Mouse (Mus musculus) limb, embryonic 13.5 days (tissue): ENCODE measurements around the gene Dapk1. TPM values are rescaled to one million over a fixed set of nuclear protein-coding genes. Genes with fewer than 3 reads are reported as not detected.

Experiments used
- ATAC-seq: fragments of 200-750 bp; cut with Nextera tagmentation; 2 replicates; pipeline ENCODE4 v1.8.0; 2017; ENCODE audit warnings: low read depth, moderate number of reproducible peaks, moderate TSS enrichment; ENCODE audit not compliant: low FRiP score
- H3K27ac ChIP-seq: fragments of 300-500 bp; sonication (generic); 2 replicates; pipeline ENCODE4 v1.5.1; 2015; ENCODE audit warnings: inconsistent platforms, mild to moderate bottlenecking, moderate library complexity
- H3K27me3 ChIP-seq: fragments of 300-500 bp; sonication (generic); 2 replicates; pipeline ENCODE4 v1.6.1; 2015; ENCODE audit warnings: mild to moderate bottlenecking, inconsistent platforms
- H3K36me3 ChIP-seq: fragments of 300-500 bp; sonication (generic); 2 replicates; pipeline ENCODE4 v1.6.1; 2015; ENCODE audit warnings: inconsistent platforms, mild to moderate bottlenecking, moderate library complexity
- H3K4me1 ChIP-seq: fragments of 300-500 bp; sonication (generic); 2 replicates; pipeline ENCODE4 v1.6.1; 2015; ENCODE audit warnings: inconsistent platforms
- H3K4me2 ChIP-seq: fragments of 300-500 bp; sonication (generic); replicated peaks from 2 replicates; pipeline ENCODE4 v1.6.1; 2015; ENCODE audit warnings: inconsistent platforms, mild to moderate bottlenecking, moderate library complexity
- H3K4me3 ChIP-seq: fragments of 300-500 bp; sonication (generic); 2 replicates; pipeline ENCODE4 v1.5.1; 2015; ENCODE audit warnings: moderate library complexity, mild to moderate bottlenecking, inconsistent platforms
- H3K9ac ChIP-seq: fragments of 300-500 bp; sonication (generic); 2 replicates; pipeline ENCODE4 v1.6.1; 2015; ENCODE audit warnings: mild to moderate bottlenecking, inconsistent platforms
- H3K9me3 ChIP-seq: fragments of 300-500 bp; sonication (generic); 2 replicates; pipeline ENCODE4 v1.6.1; 2016; ENCODE audit warnings: inconsistent platforms
- WGBS: fragments of 180-500 bp; shearing (Covaris S2); methylation state at CpG from one replicate; pipeline ENCODE4 v1.1.7; 2015; 5-methylcytosine and 5-hydroxymethylcytosine counted together
- polyA plus RNA-seq: library from polyadenylated mRNA; unstranded; fragments of >200 nt; fragmentation: Nextera tagmentation; extraction: Ambion mirVana; gene quantifications from 2 replicates; pipeline ENCODE4 v1.2.1, GENCODE M21; 2015

The Dapk1 gene
- polyA plus RNA-seq, 1 experiment from 2014 or later: 23.0 TPM

GRCm38 (mm10) chr13:60685216-60685615 is 83.5 kb downstream of the Dapk1 start:
- no peaks in the 10 kb centered on the region for H3K9me3 ChIP-seq
- no peak overlapping the region for H3K4me2 ChIP-seq
- 84% methylated on average over 6 of the region's 6 CpGs for WGBS
- no peak for ATAC-seq
- no peak overlapping the region for H3K9ac ChIP-seq
- H3K4me1 ChIP-seq: peaks cover 64% of the 10 kb centered on the region
- H3K27ac ChIP-seq: no peak overlapping the region
- no peak overlapping the region for H3K4me3 ChIP-seq
- 0 out of 2 replicates have a peak, but pooled peaks cover 3% of the 10 kb centered on the region for H3K36me3 ChIP-seq
- H3K27me3 ChIP-seq: no peaks in the 10 kb centered on the region

- Histone ChIP-seq H3K36me3 (0 out of 2 replicates have a peak, but pooled peaks cover 3% of the 10 kb centered on the region), H3K4me2 (no peak overlapping the region), H3K27me3 (no peaks in the 10 kb centered on the region), H3K9me3 (no peaks in the 10 kb centered on the region), H3K4me1 (peaks cover 64% of the 10 kb centered on the region), H3K27ac (no peak overlapping the region), H3K9ac (no peak overlapping the region), H3K4me3 (no peak overlapping the region)
- 49% methylated on average over 12 of the region's 12 CpGs for WGBS
- ATAC-seq: no peak
Observed at GRCm38 (mm10) chr13:60686024-60686663, 84.4 kb downstream of the Dapk1 start.

DNA sequence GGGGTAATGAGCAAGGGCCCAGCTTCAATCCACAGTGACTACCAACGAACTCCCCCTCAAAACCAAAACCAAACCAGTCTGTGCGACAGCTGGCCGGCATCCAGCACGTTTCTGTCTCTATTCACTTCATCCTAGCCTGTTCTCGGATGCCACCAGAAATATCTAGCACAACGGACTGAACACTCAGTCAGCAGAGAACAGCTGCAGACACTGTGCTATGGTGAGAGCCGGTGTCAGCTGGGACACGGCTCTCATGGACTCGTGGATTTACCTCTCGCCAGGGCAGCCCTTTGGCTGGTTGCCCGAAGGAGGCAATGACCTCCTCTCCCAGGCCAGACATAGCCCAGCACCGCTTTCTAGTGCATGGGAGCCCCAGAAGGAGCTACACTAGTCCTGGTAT is 85.2 kb downstream of the Dapk1 start:
- Histone ChIP-seq H3K4me1 (peaks cover 64% of the 10 kb centered on the region), H3K27ac (no peak overlapping the region), H3K9me3 (peaks cover 1% of the 10 kb centered on the region; the same call in 1 of the 2 replicates), H3K4me3 (no peak overlapping the region), H3K4me2 (no peak overlapping the region), H3K36me3 (peaks cover 4% of the 10 kb centered on the region; the same call in 1 of the 2 replicates), H3K27me3 (no peaks in the 10 kb centered on the region), H3K9ac (no peak overlapping the region)
- WGBS: 72% methylated on average over 12 of the region's 12 CpGs
- 0 out of 2 replicates have a peak, but pooled peaks have one; percentile 26 for ATAC-seq

- Histone ChIP-seq H3K9me3 (peaks cover 6% of the 10 kb centered on the region; the same call in 1 of the 2 replicates), H3K4me3 (no peak overlapping the region), H3K9ac (no peak overlapping the region), H3K4me2 (no peak overlapping the region), H3K36me3 (peaks cover 5% of the 10 kb centered on the region; the same call in 1 of the 2 replicates), H3K27ac (no peak overlapping the region; the same call in 1 of the 2 replicates), H3K27me3 (no peaks in the 10 kb centered on the region), H3K4me1 (peaks cover 64% of the 10 kb centered on the region)
- WGBS: 84% methylated on average over 4 of the region's 4 CpGs
- no peak for ATAC-seq
Observed at GRCm38 (mm10) chr13:60687462-60687861, 85.7 kb downstream of the Dapk1 start.

DNA sequence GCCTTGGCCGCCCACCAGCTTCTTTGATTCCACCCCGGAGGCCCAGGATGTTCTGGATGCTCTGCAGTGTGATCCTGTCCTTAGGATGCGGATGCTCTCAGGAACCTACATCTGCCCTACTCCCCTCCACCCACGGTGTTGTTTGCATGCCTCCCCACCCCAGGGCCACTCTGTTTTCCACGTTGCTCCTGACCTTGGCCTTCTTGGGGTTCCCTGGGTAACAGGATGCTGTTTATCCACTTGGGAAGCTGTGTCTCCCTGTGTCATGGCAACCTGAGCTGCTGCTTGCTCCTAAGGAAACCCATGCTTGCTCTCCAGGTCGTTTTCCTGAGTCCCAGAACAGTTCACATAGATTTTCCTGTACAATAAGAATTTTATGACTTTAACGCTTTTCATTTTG is 86.1 kb downstream of the Dapk1 start:
- Histone ChIP-seq H3K4me1 (peaks cover 64% of the 10 kb centered on the region), H3K4me2 (no peak overlapping the region), H3K27me3 (no peaks in the 10 kb centered on the region), H3K27ac (no peak overlapping the region; the same call in 1 of the 2 replicates), H3K36me3 (peaks cover 2% of the 10 kb centered on the region; the same call in 1 of the 2 replicates), H3K9ac (no peak overlapping the region), H3K4me3 (no peak overlapping the region), H3K9me3 (peaks cover 6% of the 10 kb centered on the region; the same call in 1 of the 2 replicates)
- ATAC-seq: no peak
- 61% methylated on average over 7 of the region's 7 CpGs for WGBS

GRCm38 (mm10) chr13:60690921-60691320 is 89.2 kb downstream of the Dapk1 start:
- Histone ChIP-seq H3K9ac (no peak overlapping the region), H3K27me3 (no peaks in the 10 kb centered on the region), H3K36me3 (peaks cover 2% of the 10 kb centered on the region; the same call in 1 of the 2 replicates), H3K9me3 (peaks cover 6% of the 10 kb centered on the region; the same call in 1 of the 2 replicates), H3K4me3 (no peak overlapping the region), H3K27ac (no peak overlapping the region), H3K4me2 (no peak overlapping the region), H3K4me1 (peaks cover 44% of the 10 kb centered on the region)
- ATAC-seq: no peak
- 87% methylated on average over 2 of the region's 2 CpGs for whole genome bisulfite sequencing

DNA sequence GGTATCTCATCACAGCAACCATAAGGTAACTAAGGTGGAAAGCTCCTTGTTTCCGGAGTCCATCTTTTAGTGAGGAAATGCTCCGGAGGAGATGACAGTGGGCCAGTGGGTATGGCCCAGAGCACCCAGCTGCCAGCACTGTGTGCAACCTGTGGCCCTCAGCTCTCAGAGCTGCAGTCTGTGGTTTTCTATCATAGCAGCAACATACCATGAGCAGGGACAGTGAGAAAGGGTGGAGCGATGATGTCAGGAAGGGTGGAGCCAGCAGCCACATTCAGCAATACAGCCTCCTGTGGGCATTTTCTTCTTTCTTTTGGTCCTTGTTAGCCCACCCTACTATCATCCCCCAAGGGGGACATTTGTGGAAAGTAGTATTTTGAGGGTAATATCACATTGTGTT is 90.2 kb downstream of the Dapk1 start:
- 99% methylated on average over 3 of the region's 3 CpGs for WGBS
- H3K4me1 ChIP-seq: peaks cover 34% of the 10 kb centered on the region
- no peak overlapping the region for H3K9ac ChIP-seq
- peaks cover 7% of the 10 kb centered on the region for H3K36me3 ChIP-seq
- H3K27ac ChIP-seq: no peak overlapping the region
- ATAC-seq: no peak
- H3K9me3 ChIP-seq: peaks cover 6% of the 10 kb centered on the region; the same call in 1 of the 2 replicates
- H3K4me2 ChIP-seq: no peak overlapping the region
- no peak overlapping the region for H3K4me3 ChIP-seq
- H3K27me3 ChIP-seq: no peaks in the 10 kb centered on the region

DNA sequence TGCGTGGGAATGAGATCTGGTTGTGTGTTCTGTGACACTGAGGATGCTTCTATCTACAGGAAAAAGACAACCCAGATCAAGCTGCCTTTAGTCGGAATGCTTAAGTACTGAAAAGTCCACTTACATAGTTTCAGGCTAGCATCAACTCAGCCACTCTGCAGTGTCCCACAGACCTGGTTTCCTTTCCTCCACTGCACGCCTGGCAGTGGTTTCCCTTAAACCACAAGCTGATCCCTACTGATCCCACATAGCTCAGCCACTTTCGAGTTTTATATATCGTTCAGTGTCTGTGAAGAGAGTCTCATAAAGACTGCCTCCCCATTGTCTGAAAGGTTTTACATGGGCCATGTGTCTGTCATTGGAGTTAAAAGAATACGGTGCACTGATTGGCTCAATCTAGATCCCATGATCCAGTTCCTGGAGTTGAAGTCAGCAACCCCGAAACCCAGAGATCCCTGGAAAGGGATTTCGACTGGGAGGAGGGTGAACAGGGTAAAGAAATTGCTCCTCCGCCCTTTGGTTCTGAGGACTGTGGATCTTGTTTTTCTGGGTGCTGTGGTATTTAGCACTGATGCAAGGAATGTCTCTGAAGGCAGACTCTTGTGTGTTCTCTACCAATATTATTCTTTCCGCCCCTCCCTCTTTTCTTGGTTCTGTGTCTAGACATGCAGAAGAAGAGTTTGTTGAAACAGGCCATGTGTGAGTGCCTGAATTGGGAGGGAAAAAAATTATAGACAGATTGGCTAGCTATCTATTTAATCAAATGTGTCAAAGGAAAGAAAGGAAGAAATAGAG is 93.6 kb downstream of the Dapk1 start:
- H3K4me1 ChIP-seq: peaks cover 18% of the 10 kb centered on the region
- peak; percentile 49; the same call in 1 of the 2 replicates for ATAC-seq
- WGBS: 60% methylated on average over 10 of the region's 10 CpGs

DNA sequence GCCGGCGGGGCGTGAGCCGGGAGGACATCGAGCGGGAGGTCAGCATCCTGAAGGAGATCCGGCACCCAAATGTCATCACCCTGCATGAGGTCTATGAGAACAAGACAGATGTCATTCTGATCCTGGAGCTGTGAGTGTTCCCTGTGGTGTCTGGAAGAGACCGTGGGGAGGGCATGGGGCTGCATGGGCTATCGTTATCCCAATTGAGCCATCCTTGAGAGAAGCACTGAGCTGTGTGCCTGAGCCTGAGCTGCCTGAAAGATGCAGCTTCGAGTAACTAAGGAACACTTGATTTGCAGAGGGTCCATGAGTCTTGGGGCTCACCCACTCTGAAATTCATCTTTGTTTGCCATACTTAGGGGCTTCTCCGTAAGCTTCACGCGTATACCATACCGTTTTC is 94.6 kb downstream of the Dapk1 start:
- no peak overlapping the region for H3K9ac ChIP-seq
- H3K27ac ChIP-seq: no peak overlapping the region
- WGBS: 89% methylated on average over 14 of the region's 14 CpGs
- peaks cover 18% of the 10 kb centered on the region for H3K4me1 ChIP-seq
- H3K4me3 ChIP-seq: no peak overlapping the region
- H3K4me2 ChIP-seq: no peak overlapping the region
- H3K36me3 ChIP-seq: peaks cover 20% of the 10 kb centered on the region
- ATAC-seq: no peak
- no peaks in the 10 kb centered on the region for H3K27me3 ChIP-seq
- peaks cover 6% of the 10 kb centered on the region; the same call in 1 of the 2 replicates for H3K9me3 ChIP-seq

More for the DNA sequence above, 93.6 kb downstream of the Dapk1 start:
- H3K27me3 ChIP-seq: no peaks in the 10 kb centered on the region
- H3K36me3 ChIP-seq: peaks cover 20% of the 10 kb centered on the region
- no peak overlapping the region for H3K4me2 ChIP-seq
- peak overlapping the region; percentile 39; the same call in 1 of the 2 replicates for H3K27ac ChIP-seq
- peaks cover 6% of the 10 kb centered on the region; the same call in 1 of the 2 replicates for H3K9me3 ChIP-seq
- H3K4me3 ChIP-seq: no peak overlapping the region
- no peak overlapping the region for H3K9ac ChIP-seq

GRCm38 (mm10) chr13:60696741-60697140 is 95.0 kb downstream of the Dapk1 start:
- H3K9ac ChIP-seq: no peak overlapping the region

DNA sequence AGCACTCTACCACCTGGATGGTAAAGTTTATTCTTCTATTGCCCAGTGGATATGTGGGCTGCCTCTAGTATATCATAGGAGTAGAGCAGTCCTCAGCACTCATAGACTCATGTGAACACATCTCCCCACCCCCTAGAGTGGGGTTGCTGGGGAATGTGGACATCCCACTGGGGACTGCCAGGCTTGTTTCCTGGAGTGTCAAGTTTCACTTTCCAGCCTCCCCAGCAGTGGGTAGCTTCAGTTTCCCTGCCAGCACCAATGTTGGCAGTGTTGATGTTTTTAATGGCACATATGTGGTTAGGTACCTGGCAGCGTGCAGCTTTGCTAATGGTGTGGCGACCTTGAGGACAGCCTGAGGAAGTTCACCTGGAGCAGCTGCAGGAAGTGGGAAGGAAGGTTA is 96.3 kb downstream of the Dapk1 start:
- Histone ChIP-seq H3K9ac (no peak overlapping the region), H3K27me3 (no peaks in the 10 kb centered on the region), H3K4me3 (no peak overlapping the region), H3K9me3 (no peaks in the 10 kb centered on the region), H3K4me1 (peaks cover 18% of the 10 kb centered on the region), H3K27ac (no peak overlapping the region; the same call in 1 of the 2 replicates), H3K36me3 (peaks cover 18% of the 10 kb centered on the region), H3K4me2 (no peak overlapping the region)
- no peak for ATAC-seq
- 39% methylated on average over 2 of the region's 2 CpGs for WGBS

More at GRCm38 (mm10) chr13:60696741-60697140, 95.0 kb downstream of the Dapk1 start:
- no peak overlapping the region for H3K4me3 ChIP-seq
- H3K27me3 ChIP-seq: no peaks in the 10 kb centered on the region
- H3K36me3 ChIP-seq: peaks cover 20% of the 10 kb centered on the region
- no peak overlapping the region for H3K27ac ChIP-seq
- peaks cover 6% of the 10 kb centered on the region; the same call in 1 of the 2 replicates for H3K9me3 ChIP-seq
- H3K4me1 ChIP-seq: peaks cover 18% of the 10 kb centered on the region
- 76% methylated on average over 8 of the region's 8 CpGs for WGBS
- no peak for ATAC-seq
- no peak overlapping the region for H3K4me2 ChIP-seq

DNA sequence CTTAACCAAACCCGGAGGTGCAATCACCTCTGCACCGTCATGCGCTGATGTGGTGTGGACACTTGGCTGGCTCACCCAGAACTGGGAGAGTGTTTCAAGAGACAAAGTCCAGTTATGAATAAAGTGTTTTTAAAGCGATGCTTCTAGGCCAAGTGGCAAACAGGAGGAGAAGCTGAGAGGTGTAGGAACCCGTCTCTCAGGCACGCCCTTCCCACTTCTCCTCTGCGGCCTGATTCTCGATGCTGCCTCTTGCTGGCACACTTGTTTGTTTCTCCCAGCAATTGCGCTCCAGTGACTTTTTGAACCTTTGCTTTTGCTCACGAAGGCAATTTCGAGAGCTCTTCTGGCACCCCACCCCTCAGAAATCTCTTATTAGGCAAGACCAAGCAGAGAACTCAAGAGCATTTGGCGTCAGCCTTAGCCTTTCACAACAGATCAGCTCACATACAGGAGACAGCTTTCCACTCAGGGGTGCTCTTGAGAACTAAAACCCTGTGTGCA is 100.0 kb downstream of the Dapk1 start:
- ATAC-seq: no peak
- Histone ChIP-seq H3K9me3 (no peaks in the 10 kb centered on the region), H3K27me3 (no peaks in the 10 kb centered on the region), H3K4me3 (no peak overlapping the region), H3K27ac (no peak overlapping the region), H3K9ac (no peak overlapping the region), H3K4me1 (peaks cover 10% of the 10 kb centered on the region), H3K36me3 (peaks cover 15% of the 10 kb centered on the region), H3K4me2 (no peak overlapping the region)
- WGBS: 85% methylated on average over 12 of the region's 12 CpGs
